Mouse (Mus musculus): ENCODE results near the gene R3hdm2. TPM values are rescaled to one million over a fixed set of nuclear protein-coding genes. Genes with fewer than 3 reads are reported as not detected.

The R3hdm2 gene
- polyA plus RNA-seq, 1 experiment from 2014 or later: 22.6 TPM

DNA sequence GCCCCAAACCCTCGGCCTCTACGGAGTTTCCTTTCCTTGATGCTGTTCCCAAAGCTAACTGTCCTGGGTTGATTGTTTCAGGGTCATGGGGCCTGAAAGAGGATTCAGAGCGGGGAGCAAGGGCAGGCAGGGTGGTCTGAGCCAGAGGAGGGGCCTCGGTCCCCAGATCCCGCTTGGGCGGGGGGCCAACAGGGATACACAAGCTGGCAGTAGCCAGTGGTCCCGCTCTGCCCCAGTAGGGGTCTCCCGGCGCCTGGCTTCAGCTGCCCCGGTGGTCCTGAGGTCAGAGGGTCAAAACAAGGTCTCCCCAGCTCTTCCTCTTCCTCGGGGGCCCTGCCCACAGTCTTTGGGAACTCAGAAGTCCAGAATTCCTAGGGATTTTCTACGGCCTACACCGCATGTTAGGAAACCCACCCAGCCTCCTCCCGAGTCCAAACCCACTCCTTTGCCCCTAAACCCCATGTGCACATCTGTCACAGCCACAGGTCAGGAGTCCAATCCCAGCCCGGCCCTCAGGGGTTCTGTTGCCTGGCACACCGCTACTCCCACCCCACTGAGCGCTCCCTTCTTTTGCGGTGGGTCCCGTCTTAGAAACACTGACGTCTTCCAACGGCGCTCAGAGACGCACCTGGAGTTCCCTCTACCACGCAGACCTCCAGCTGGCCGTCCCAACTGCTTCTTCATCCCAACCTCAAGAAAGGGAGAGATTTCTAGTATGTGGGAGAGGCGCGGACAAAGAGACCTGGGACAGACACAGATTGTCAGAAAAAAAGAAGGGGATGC lies 39.4 kb upstream of the R3hdm2 start:
- Histone ChIP-seq H3K4me2 (ENCODE audit: low read depth, low read length) (peak overlapping the region; percentile 98), H3K4me1 (ENCODE audit: control insufficient read depth, insufficient read depth, low read length) (peaks cover 26% of the 10 kb centered on the region), H3K27ac (ENCODE audit: low read length) (no peak overlapping the region), H3K36me3 (ENCODE audit: control insufficient read depth, insufficient read depth) (no peaks in the 10 kb centered on the region), H3K4me3 (ENCODE audit: low read length) (peak overlapping the region; percentile 59), H3K9ac (ENCODE audit: low read length) (0 out of 2 replicates have a peak overlapping the region, but pooled peaks have one; percentile 61), H3K27me3 (ENCODE audit: control insufficient read depth, insufficient read depth, low read length) (peaks cover 21% of the 10 kb centered on the region), H3K9me3 (replicated peaks; ENCODE audit: control insufficient read depth, low read length) (no peaks in the 10 kb centered on the region)
- ATAC-seq (replicated peaks; ENCODE audit: extremely low read depth, insufficient read depth, low FRiP score): no peak
- WGBS: 2% methylated on average over 27 of the region's 27 CpGs

DNA sequence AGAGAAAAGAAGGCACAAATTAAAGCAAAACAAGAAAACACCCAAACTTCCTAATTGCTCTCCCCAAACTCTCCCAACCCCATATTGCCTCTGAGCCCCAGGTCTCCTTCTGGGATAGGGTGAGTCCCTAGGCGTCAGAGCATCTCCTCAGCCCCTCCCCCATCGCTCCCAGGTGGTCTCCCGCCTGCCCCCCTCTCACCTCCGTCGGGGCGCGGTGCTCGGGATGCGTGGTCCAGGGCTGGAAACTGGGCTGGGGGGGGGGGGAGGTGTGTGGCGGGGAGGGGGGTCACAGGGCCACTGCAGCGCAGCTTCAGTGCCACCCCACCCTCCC lies 38.8 kb upstream of the R3hdm2 start:
- Histone ChIP-seq H3K27me3 (ENCODE audit: control insufficient read depth, insufficient read depth, low read length) (peaks cover 21% of the 10 kb centered on the region), H3K4me1 (ENCODE audit: control insufficient read depth, insufficient read depth, low read length) (peaks cover 26% of the 10 kb centered on the region), H3K9me3 (replicated peaks; ENCODE audit: control insufficient read depth, low read length) (no peaks in the 10 kb centered on the region), H3K27ac (ENCODE audit: low read length) (no peak overlapping the region), H3K36me3 (ENCODE audit: control insufficient read depth, insufficient read depth) (no peaks in the 10 kb centered on the region), H3K9ac (ENCODE audit: low read length) (peak overlapping the region; percentile 31; the same call in 1 of the 2 replicates), H3K4me2 (ENCODE audit: low read depth, low read length) (peak overlapping the region; percentile 98), H3K4me3 (ENCODE audit: low read length) (peak overlapping the region; percentile 59)
- ATAC-seq (replicated peaks; ENCODE audit: extremely low read depth, insufficient read depth, low FRiP score): no peak
- WGBS: 0% methylated on average over 10 of the region's 11 CpGs

GRCm38 (mm10) chr10:127341891-127342639 lies 38.1 kb upstream of the R3hdm2 start, which contains the start of gene Gli1:
Gene Gli1, minus strand, starts transcription at chr10:127341974.
- Histone ChIP-seq H3K4me1 (ENCODE audit: control insufficient read depth, insufficient read depth, low read length) (peaks cover 26% of the 10 kb centered on the region), H3K9me3 (replicated peaks; ENCODE audit: control insufficient read depth, low read length) (no peaks in the 10 kb centered on the region), H3K9ac (ENCODE audit: low read length) (peak within 1 kb of the TSS; percentile 31; the same call in 1 of the 2 replicates), H3K27me3 (ENCODE audit: control insufficient read depth, insufficient read depth, low read length) (peaks cover 20% of the 10 kb centered on the region), H3K4me3 (ENCODE audit: low read length) (peak within 1 kb of the TSS; percentile 59), H3K4me2 (ENCODE audit: low read depth, low read length) (peak within 1 kb of the TSS; percentile 98), H3K36me3 (ENCODE audit: control insufficient read depth, insufficient read depth) (no peaks in the 10 kb centered on the region), H3K27ac (ENCODE audit: low read length) (no peak within 1 kb of the TSS)
- ATAC-seq (replicated peaks; ENCODE audit: extremely low read depth, insufficient read depth, low FRiP score): 0 out of 2 replicates have a peak, but pooled peaks have one; percentile 30
- 1% methylated on average over 29 of the region's 29 CpGs for WGBS

GRCm38 (mm10) chr10:127343029-127343428 lies 37.1 kb upstream of the R3hdm2 start:
- no peaks in the 10 kb centered on the region for H3K36me3 ChIP-seq (ENCODE audit: control insufficient read depth, insufficient read depth)
- H3K4me1 ChIP-seq (ENCODE audit: control insufficient read depth, insufficient read depth, low read length): peaks cover 26% of the 10 kb centered on the region
- H3K27ac ChIP-seq (ENCODE audit: low read length): no peak overlapping the region
- H3K27me3 ChIP-seq (ENCODE audit: control insufficient read depth, insufficient read depth, low read length): peaks cover 16% of the 10 kb centered on the region
- ATAC-seq (replicated peaks; ENCODE audit: extremely low read depth, insufficient read depth, low FRiP score): no peak
- H3K4me2 ChIP-seq (ENCODE audit: low read depth, low read length): no peak overlapping the region
- H3K9ac ChIP-seq (ENCODE audit: low read length): no peak overlapping the region
- 64% methylated on average over 3 of the region's 3 CpGs for WGBS
- no peaks in the 10 kb centered on the region for H3K9me3 ChIP-seq (replicated peaks; ENCODE audit: control insufficient read depth, low read length)
- no peak overlapping the region for H3K4me3 ChIP-seq (ENCODE audit: low read length)

DNA sequence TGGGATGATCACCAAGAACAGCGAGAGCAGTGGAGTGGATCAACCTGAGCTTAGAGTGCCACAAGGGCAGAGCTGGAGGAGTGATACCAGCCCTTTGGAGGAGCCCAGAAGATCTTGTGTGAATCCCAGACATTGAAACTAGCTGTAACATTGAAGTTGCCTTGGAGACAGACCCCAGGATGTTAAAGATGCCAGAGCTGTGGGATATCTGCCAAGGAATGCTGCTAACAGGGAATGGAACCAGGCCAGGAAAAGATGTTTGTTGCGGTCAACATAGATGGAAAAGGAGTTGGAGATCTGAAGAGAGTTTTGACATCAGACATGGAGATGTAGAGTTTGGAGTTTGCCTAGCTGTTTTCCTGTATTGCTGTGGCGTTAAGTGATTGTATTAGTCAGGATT lies 34.0 kb upstream of the R3hdm2 start:
- no peaks in the 10 kb centered on the region for H3K9me3 ChIP-seq (replicated peaks; ENCODE audit: control insufficient read depth, low read length)

DNA sequence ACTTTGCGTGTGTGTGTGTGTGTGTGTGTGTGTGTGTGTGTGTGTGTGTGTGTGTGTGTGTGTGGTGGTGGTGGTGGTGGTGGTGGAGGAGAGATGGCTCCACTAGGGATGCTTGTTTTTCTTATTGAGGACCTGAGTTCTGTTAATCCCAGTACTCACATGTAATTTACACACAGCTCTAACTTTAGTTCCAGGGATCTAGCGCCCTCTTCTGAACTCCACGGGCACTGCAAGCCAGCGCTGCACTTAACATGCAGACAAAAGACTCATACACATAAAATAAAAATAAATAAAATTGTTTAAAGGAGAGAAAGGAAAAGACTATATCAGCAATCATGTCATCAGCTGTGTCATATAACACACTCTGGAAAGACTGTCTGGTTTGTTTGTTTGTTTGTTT lies 31.2 kb upstream of the R3hdm2 start:
- H3K9ac ChIP-seq (ENCODE audit: low read length): no peak overlapping the region
- WGBS: 60% methylated on average over 4 of the region's 4 CpGs
- no peaks in the 10 kb centered on the region for H3K9me3 ChIP-seq (replicated peaks; ENCODE audit: control insufficient read depth, low read length)
- H3K27me3 ChIP-seq (ENCODE audit: control insufficient read depth, insufficient read depth, low read length): 0 out of 2 replicates have a peak, but pooled peaks cover 5% of the 10 kb centered on the region
- no peak for ATAC-seq (replicated peaks; ENCODE audit: extremely low read depth, insufficient read depth, low FRiP score)
- H3K4me2 ChIP-seq (ENCODE audit: low read depth, low read length): no peak overlapping the region
- no peaks in the 10 kb centered on the region for H3K36me3 ChIP-seq (ENCODE audit: control insufficient read depth, insufficient read depth)
- no peak overlapping the region for H3K27ac ChIP-seq (ENCODE audit: low read length)
- no peak overlapping the region for H3K4me3 ChIP-seq (ENCODE audit: low read length)
- no peaks in the 10 kb centered on the region for H3K4me1 ChIP-seq (ENCODE audit: control insufficient read depth, insufficient read depth, low read length)

More for the DNA sequence above, 34.0 kb upstream of the R3hdm2 start:
- Histone ChIP-seq H3K4me3 (ENCODE audit: low read length) (no peak overlapping the region), H3K9ac (ENCODE audit: low read length) (no peak overlapping the region), H3K36me3 (ENCODE audit: control insufficient read depth, insufficient read depth) (no peaks in the 10 kb centered on the region), H3K4me2 (ENCODE audit: low read depth, low read length) (no peak overlapping the region), H3K27me3 (ENCODE audit: control insufficient read depth, insufficient read depth, low read length) (peaks cover 5% of the 10 kb centered on the region), H3K27ac (ENCODE audit: low read length) (no peak overlapping the region), H3K4me1 (ENCODE audit: control insufficient read depth, insufficient read depth, low read length) (peaks cover 10% of the 10 kb centered on the region)
- no peak for ATAC-seq (replicated peaks; ENCODE audit: extremely low read depth, insufficient read depth, low FRiP score)
- WGBS: 71% methylated on average over 3 of the region's 3 CpGs

GRCm38 (mm10) chr10:127349810-127350209 lies 30.3 kb upstream of the R3hdm2 start:
- Histone ChIP-seq H3K4me3 (ENCODE audit: low read length) (no peak overlapping the region), H3K27ac (ENCODE audit: low read length) (no peak overlapping the region), H3K9ac (ENCODE audit: low read length) (no peak overlapping the region), H3K4me2 (ENCODE audit: low read depth, low read length) (no peak overlapping the region), H3K27me3 (ENCODE audit: control insufficient read depth, insufficient read depth, low read length) (0 out of 2 replicates have a peak, but pooled peaks cover 5% of the 10 kb centered on the region), H3K36me3 (ENCODE audit: control insufficient read depth, insufficient read depth) (no peaks in the 10 kb centered on the region), H3K9me3 (replicated peaks; ENCODE audit: control insufficient read depth, low read length) (no peaks in the 10 kb centered on the region), H3K4me1 (ENCODE audit: control insufficient read depth, insufficient read depth, low read length) (no peaks in the 10 kb centered on the region)
- WGBS: 63% methylated on average over 8 of the region's 8 CpGs
- no peak for ATAC-seq (replicated peaks; ENCODE audit: extremely low read depth, insufficient read depth, low FRiP score)

DNA sequence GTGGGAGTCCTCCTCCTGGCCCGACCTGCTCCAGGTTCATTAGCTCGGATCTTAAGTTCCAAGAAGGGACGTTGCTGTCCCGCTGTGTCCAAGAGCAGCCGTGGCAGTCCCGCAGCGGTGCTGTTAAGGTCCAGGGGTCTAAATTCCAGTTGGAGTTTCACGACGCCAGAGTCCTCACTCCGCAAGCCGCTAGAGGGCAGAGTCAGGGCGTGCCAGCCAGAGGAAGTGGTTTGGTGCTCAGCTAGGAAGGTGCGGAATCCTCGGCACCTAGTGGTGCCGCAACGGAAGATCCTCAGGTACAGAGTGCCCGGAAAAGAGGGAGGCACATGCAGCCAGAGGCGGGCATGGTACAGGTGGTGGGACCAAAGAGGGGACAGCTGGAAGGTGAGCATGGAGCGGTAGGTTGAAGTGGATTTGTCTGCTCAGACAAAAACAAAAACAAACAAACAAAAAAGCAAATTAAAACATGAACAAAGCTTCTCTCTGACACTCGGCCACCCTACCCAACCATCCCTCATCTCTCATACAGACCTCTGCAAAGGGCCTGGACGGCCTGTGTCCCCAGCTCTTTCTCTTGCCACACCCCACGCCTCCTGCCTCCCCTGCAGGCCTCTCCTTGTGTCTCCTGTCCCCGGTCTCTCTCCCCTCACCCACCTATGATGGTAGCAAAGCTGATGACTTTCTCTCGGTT lies 29.4 kb upstream of the R3hdm2 start:
- 12% methylated on average over 24 of the region's 24 CpGs for WGBS
- ATAC-seq (replicated peaks; ENCODE audit: extremely low read depth, insufficient read depth, low FRiP score): peak; percentile 69

More for the DNA sequence above, 29.4 kb upstream of the R3hdm2 start:
- no peaks in the 10 kb centered on the region for H3K4me1 ChIP-seq (ENCODE audit: control insufficient read depth, insufficient read depth, low read length)
- 0 out of 2 replicates have a peak, but pooled peaks cover 5% of the 10 kb centered on the region for H3K27me3 ChIP-seq (ENCODE audit: control insufficient read depth, insufficient read depth, low read length)
- H3K9me3 ChIP-seq (replicated peaks; ENCODE audit: control insufficient read depth, low read length): no peaks in the 10 kb centered on the region
- H3K9ac ChIP-seq (ENCODE audit: low read length): peak overlapping the region; percentile 67
- peak overlapping the region; percentile 38 for H3K4me3 ChIP-seq (ENCODE audit: low read length)
- H3K27ac ChIP-seq (ENCODE audit: low read length): no peak overlapping the region
- peak overlapping the region; percentile 67 for H3K4me2 ChIP-seq (ENCODE audit: low read depth, low read length)
- H3K36me3 ChIP-seq (ENCODE audit: control insufficient read depth, insufficient read depth): no peaks in the 10 kb centered on the region

All from heart, embryonic 16.5 days (tissue).